In genomic region chr7:129790590-129791449, GRCm38 (mm10) we compare ENCODE assay signal across 9 mouse cellular contexts.
A peak's percentile ranks its signal among the peaks of the same experiment; 100 is the strongest.
DNase-seq lines count a peak whose midpoint lies in the region; ATAC-seq lines count a peak whose summit lies in the region.
"Had no signal": no experiment of that assay in that cellular context is flagged by ENCODE, and none has a peak within 500 bp of the region (broad histone marks: within the 10 kb centered on the region; RNA-seq: fewer than 3 reads in every experiment).

No protein-coding gene starts in this region.

- WGBS in heart, embryonic 16.5 days, result 41% methylated on average over 6 of the region's 6 CpGs
- WGBS in stomach, embryonic 15.5 days, result 56% methylated on average over 6 of the region's 6 CpGs

- H3K4me3 ChIP-seq in heart, embryonic 16.5 days (ENCODE audit: low read length), result no peak overlapping the region
- no peak overlapping the region for H3K4me3 ChIP-seq in stomach, embryonic 15.5 days (replicated peaks)

- no peak overlapping the region for H3K9ac ChIP-seq in heart, embryonic 16.5 days (ENCODE audit: low read length)
- H3K9ac ChIP-seq in stomach, embryonic 15.5 days, result no peak overlapping the region

- H3K4me1 ChIP-seq in heart, embryonic 16.5 days (ENCODE audit: control insufficient read depth, insufficient read depth, low read length), result peaks cover 6% of the 10 kb centered on the region
- H3K4me1 ChIP-seq in stomach, embryonic 15.5 days, result peaks cover 19% of the 10 kb centered on the region; the same call in 1 of the 2 replicates

- no peaks in the 10 kb centered on the region for H3K36me3 ChIP-seq in heart, embryonic 16.5 days (ENCODE audit: control insufficient read depth, insufficient read depth)
- H3K36me3 ChIP-seq in stomach, embryonic 15.5 days, result no peaks in the 10 kb centered on the region

- peak; percentile 37 for DNase-seq in embryo, embryonic 10 days (ENCODE audit: low spot score)
- DNase-seq in embryo, embryonic 11 days, result no peak
- peak; percentile 16 for DNase-seq in left cerebral cortex, postnatal 4 days
- no peak for DNase-seq in left cerebral cortex, adult 8-10 months (ENCODE audit: low spot score in 2 of 2)
- no peak for DNase-seq in adrenal gland, adult 2 months
- no peak for DNase-seq in neural tube, embryonic 10.5 days (ENCODE audit: extremely low spot score, low spot score)

- peak overlapping the region; percentile 3; the same call in 1 of the 2 replicates for H3K27ac ChIP-seq in heart, embryonic 16.5 days (ENCODE audit: low read length)
- H3K27ac ChIP-seq in stomach, embryonic 15.5 days, result peak overlapping the region; percentile 59

- no peak overlapping the region for H3K4me2 ChIP-seq in heart, embryonic 16.5 days (ENCODE audit: low read depth, low read length)
- no peak overlapping the region for H3K4me2 ChIP-seq in stomach, embryonic 15.5 days

- intact Hi-C loops in left cerebral cortex, postnatal 4 days (cut with DNase I), result no loop called here

- H3K9me3 ChIP-seq in heart, embryonic 16.5 days (replicated peaks; ENCODE audit: control insufficient read depth, low read length), result no peaks in the 10 kb centered on the region
- no peaks in the 10 kb centered on the region for H3K9me3 ChIP-seq in stomach, embryonic 15.5 days

- no peak; the same call in 1 of the 2 replicates for ATAC-seq in heart, embryonic 16.5 days (replicated peaks; ENCODE audit: extremely low read depth, insufficient read depth, low FRiP score)
- no peak for ATAC-seq in stomach, embryonic 15.5 days (ENCODE audit: insufficient read depth, low FRiP score, low read depth)
- ATAC-seq: intestine, embryonic 16.5 days had no signal

- H3K27me3 ChIP-seq in heart, embryonic 16.5 days (ENCODE audit: control insufficient read depth, insufficient read depth, low read length), result no peaks in the 10 kb centered on the region
- no peaks in the 10 kb centered on the region for H3K27me3 ChIP-seq in stomach, embryonic 15.5 days (replicated peaks)

Comparison
In these comparisons a context has a peak if more than half of its experiments do, and no peak if none do; other contexts are left out.
1. DNase-seq: peak in embryo, embryonic 10 days (single experiment) and left cerebral cortex, postnatal 4 days (single experiment); none in embryo, embryonic 11 days (single experiment), left cerebral cortex, adult 8-10 months (0 of 2), adrenal gland, adult 2 months (single experiment) and neural tube, embryonic 10.5 days (single experiment).